Mouse (Mus musculus) urinary bladder, postnatal 25 days (tissue): ENCODE results near the gene Ppp1r35.
A peak's percentile ranks its signal among the peaks of the same experiment; 100 is the strongest.

Source experiments
- DNase-seq: peaks from one replicate; pipeline ENCODE4 v3.0.0; 2022; ENCODE audit warnings: low spot score

Gene Ppp1r35

GRCm38 (mm10) chr5:137751221-137751887 is 27.3 kb upstream of the Ppp1r35 start:
- no peak for DNase-seq

- no peak for DNase-seq
These were observed 26.7 kb upstream of the Ppp1r35 start for GRCm38 (mm10) chr5:137751988-137752387.

GRCm38 (mm10) chr5:137753111-137753832 is 25.4 kb upstream of the Ppp1r35 start:
- DNase-seq = no peak

- DNase-seq = no peak
These were observed 23.2 kb upstream of the Ppp1r35 start for GRCm38 (mm10) chr5:137755425-137755824.

GRCm38 (mm10) chr5:137756106-137756505 is 22.5 kb upstream of the Ppp1r35 start:
- DNase-seq = no peak

- DNase-seq = peak; percentile 81
These were observed 21.6 kb upstream of the Ppp1r35 start for GRCm38 (mm10) chr5:137756882-137757661.

GRCm38 (mm10) chr5:137757887-137758286 is 20.8 kb upstream of the Ppp1r35 start:
- DNase-seq = no peak

- no peak for DNase-seq
These were observed 19.6 kb upstream of the Ppp1r35 start for GRCm38 (mm10) chr5:137758921-137759534.

GRCm38 (mm10) chr5:137759971-137760412 is 18.7 kb upstream of the Ppp1r35 start:
- peak; percentile 76 for DNase-seq

- DNase-seq = no peak
These were observed 13.9 kb upstream of the Ppp1r35 start for GRCm38 (mm10) chr5:137764609-137765340.

- DNase-seq = no peak
These were observed 12.4 kb upstream of the Ppp1r35 start for GRCm38 (mm10) chr5:137766270-137766669.

- DNase-seq = no peak
These were observed 10.2 kb upstream of the Ppp1r35 start for GRCm38 (mm10) chr5:137768475-137768874.

GRCm38 (mm10) chr5:137770709-137771108 is 7.9 kb upstream of the Ppp1r35 start:
- DNase-seq = peak; percentile 49

GRCm38 (mm10) chr5:137772755-137773154 is 5.9 kb upstream of the Ppp1r35 start:
- no peak for DNase-seq

- DNase-seq = no peak
These were observed 2.9 kb upstream of the Ppp1r35 start for GRCm38 (mm10) chr5:137775587-137776290.

- no peak for DNase-seq
These were observed 2.2 kb upstream of the Ppp1r35 start for GRCm38 (mm10) chr5:137776408-137776918.

GRCm38 (mm10) chr5:137777267-137777845 is 1.3 kb upstream of the Ppp1r35 start:
- DNase-seq = no peak

GRCm38 (mm10) chr5:137779053-137779933 is 644 bp downstream of the Ppp1r35 start:
- DNase-seq = peak; percentile 46

GRCm38 (mm10) chr5:137781661-137782060 is 3.0 kb downstream of the Ppp1r35 start:
- no peak for DNase-seq
